Mouse (Mus musculus) B cell, adult 2 months (primary cell): ENCODE results near the gene G0s2.
"Not testable (repeated sequence)": the region's sequence is repeated elsewhere in the genome, so short reads cannot be mapped to it uniquely, and the experiment has no call there.

ENCODE experiments used
- DNase-seq, 2 experiments: peaks; one replicate each; pipeline ENCODE4 v3.0.0; 2022

Gene G0s2

GRCm38 (mm10) chr1:193287578-193287977, 14.6 kb upstream of the G0s2 start:
- no peak for DNase-seq

- not testable (repeated sequence) for DNase-seq
These were observed 12.8 kb upstream of the G0s2 start for GRCm38 (mm10) chr1:193285766-193286325.

DNA sequence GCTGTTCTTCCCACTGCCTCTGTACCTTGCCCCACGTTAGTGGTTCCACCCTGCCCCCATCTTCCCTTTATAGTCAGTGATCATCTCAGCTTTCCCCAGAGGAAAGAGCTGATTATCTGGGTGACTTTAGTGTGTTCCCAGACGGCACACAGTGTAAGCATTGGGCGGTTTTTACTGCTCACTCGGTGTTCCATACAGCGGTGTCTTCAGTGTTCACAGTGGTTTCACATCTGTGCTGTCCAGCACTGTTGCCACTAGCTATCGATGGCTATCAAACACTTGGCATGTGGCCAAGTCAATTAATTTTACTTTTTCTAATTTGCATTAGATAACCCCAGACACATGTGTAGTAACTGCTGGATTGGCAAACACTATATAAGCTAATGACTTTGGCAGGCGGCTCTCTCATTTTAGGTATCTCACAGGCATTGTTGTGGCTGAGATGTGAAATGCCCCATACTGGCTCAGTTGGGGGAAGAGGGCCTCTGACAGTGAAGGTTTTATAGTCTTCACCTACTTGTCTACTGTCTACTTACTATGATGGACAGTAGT, 11.3 kb upstream of the G0s2 start:
- no peak for DNase-seq

- no peak for DNase-seq
These were observed 8.3 kb upstream of the G0s2 start for GRCm38 (mm10) chr1:193281344-193281743.

- DNase-seq = no peak
These were observed 6.5 kb upstream of the G0s2 start for GRCm38 (mm10) chr1:193279492-193279891.

DNA sequence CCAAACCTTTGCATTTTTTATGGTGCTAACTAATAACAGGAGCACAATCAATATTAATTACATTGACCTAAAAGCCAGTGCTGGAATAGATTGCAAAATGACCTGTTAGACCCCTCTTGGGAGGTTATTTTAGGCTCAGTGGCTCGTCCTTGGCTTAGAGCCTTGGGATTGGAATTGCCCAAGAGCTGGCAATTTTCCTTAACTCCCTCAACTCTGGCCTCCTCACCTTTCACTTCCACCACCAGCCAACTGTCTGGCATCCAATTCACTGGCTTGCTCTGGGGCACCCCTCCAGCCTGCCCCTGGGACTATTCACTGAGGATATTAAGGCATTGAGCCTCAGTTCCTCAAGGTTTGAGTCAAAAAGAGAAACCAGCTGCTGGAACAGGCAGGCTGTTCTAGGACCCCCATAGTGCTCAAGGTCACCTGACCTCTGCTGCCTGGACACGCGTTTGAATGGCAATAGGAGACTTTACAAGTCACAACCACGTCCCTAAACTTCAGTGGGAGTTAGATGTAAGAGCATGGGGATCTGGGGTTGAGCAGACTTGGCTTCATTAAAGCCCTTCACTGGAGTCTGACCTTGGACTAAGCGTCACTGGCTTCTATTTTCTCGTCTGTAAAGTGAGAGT, 5.5 kb upstream of the G0s2 start:
- no peak for DNase-seq

- no peak for DNase-seq
These were observed 1.5 kb upstream of the G0s2 start for GRCm38 (mm10) chr1:193274407-193275071.

GRCm38 (mm10) chr1:193272137-193272915, 691 bp downstream of the G0s2 start:
- no peak for DNase-seq

DNA sequence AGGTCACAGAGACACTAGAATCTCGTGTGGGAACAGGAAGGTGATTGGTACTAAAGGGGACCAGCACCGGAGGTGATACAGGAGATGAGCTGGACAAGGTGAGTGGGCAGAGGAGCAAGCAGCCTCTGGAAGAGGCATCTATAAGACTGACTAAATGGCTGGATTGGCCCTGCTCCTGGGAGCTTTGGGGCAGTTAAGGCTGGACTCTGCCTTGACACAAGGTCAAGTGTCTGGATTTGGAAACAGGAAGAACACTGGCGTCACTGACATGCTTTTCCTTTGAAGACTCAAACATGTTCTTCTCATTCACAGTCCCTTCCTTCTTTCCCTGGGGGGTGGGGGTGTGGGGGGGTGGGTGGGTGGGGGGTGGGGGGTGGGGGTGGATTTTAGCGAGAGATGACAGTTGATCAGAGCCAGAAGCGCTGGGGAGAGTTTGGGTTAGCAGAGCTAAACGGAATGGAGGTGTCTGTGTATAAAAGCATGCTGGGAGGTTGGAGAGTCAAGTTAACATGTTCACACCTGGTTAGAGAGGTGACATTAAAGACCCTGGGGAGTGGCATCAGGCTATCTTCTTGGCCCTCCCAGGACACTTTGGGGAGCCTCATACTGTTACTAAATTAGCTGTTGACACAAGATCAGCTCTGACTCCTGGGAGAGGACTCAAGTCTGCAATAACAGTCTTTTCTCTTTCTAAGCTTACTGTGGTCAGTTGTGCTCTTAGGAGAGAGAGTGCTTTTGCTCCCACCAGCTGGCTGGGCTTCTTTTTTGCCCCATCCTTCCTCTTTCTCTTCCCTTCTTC, 1.9 kb downstream of the G0s2 start:
- DNase-seq = no peak

GRCm38 (mm10) chr1:193265734-193266133, 7.3 kb downstream of the G0s2 start:
- no peak for DNase-seq

DNA sequence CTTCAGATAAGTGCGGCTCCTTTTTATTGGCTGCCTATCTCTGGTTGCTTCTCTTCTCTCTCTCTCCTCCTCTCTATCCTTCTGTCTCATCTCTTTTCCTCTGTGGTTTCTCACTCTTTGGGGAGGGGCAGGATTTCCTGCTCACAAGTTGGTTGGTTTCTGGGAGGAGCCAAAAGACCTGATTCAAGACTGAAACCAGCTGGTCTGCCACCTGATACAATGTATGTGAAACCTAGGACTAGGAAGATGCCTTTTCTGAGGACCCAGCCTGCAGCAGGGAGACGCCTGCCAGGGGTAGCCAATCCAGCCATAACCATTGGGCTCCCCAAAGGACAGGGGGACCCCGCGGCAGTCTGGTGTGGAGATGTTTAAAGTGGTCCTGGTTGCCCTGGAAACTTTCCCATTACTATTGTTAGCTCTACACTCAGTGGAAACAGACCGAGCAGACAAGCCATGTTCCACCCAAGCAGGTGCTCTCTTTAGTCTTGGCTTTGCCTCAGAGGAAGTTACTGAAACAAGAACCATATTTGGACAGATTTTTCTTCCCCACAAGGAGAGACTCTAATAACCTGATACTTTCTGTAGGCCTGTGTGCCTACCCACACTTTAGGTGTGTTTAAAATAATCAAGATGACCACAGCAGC, 8.9 kb downstream of the G0s2 start, which contains the start of gene Hsd11b1:
Gene Hsd11b1, minus strand, starts transcription at position 121 of the 644 bp plus-strand sequence.
- DNase-seq = peak; percentile 32 to 42

DNA sequence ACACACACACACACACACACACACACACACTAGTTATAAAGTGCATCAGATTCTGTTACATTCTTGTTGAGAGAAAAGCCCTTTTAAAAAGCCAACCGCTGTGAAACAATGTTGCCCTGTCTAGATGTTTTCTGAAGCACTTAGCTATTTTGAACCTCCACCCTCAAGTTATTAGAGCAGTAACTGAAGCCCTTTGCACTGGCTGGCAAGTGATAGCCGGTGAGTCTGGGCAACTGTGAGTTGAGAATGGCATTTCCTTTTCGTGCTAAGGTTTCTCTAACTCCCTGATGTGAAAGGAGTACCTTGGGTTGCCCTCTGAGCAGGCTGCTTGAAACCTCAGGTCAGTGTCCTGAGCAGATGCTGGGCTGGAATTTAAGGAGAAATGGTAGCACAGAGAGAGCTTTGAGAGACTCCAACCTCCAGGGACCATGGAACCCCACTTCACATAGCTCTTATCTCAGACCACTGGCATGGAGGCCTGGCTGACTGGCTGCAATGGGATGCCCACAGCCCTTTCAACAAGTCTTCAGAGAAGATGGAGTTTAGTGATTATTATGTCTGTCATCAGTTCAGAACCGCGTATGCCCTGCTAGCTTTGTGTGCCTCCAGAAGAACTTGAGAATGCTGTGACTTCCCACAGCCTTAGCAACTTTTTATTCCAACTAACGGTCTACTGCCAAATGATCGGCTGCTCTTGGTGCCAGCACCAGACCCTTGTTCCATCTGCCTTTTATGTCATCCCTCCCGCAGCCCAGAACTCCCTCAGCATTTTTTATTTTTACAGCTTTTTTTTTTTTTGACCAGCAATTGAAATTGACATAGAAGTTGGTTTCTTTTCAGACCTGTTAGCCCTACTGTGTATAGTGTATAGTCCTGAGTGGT, 9.8 kb downstream of the G0s2 start:
- DNase-seq = no peak

GRCm38 (mm10) chr1:193261897-193262548, 11.0 kb downstream of the G0s2 start:
- DNase-seq = no peak

DNA sequence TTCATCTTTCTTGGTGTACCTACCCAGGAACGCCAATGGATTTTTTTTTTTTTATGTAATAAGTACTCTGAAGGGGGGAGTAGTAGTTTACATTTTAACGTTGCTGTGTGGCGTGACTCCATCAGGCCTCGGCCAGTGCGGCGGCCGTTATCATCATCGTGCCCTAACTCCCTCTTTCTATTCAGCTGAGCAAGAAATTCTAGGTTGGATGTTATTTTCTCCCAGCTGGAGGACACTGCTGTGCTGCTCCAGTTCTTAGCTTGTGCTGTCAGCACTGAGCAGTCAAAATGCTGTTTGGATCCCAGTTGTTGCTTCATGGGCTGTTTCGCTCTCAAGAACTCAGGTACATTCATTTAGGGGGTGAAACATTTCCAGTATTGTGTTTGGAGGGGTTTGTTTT, 13.5 kb downstream of the G0s2 start:
- no peak for DNase-seq

DNA sequence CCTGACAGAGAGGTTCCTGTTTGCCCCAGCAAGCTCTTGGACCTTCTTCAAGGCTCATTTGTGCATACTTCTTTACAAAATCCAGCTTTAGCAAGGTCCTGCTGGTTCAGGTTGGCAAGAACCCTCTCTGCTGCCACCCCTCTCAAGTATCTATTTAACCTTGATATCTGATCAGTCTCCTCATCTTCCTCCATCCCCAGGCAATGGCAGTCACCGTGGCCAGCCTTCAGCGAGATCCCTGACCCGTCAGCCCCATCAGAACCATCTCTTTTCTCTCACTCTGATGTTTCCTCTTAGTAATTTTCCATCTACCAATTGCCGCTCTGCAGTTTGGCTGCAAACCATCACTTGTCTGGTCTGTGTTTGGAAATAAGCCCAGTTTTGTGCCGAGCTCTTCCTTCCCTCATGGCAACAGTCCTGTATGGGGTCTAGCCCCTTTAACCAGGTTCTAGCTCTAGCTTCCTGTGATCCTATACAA, 16.4 kb downstream of the G0s2 start:
- DNase-seq = no peak

DNA sequence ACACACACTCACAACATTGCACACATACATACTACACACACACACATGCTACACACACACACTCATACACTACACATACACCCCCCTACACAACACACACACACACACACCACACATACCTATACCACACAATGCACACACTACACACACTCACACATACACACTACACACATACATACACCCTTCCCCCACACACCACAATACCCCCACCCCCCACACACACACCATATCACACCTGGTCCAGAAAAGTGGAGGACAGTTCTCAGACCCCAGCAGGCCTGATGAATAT, 16.8 kb downstream of the G0s2 start:
- no peak for DNase-seq

DNA sequence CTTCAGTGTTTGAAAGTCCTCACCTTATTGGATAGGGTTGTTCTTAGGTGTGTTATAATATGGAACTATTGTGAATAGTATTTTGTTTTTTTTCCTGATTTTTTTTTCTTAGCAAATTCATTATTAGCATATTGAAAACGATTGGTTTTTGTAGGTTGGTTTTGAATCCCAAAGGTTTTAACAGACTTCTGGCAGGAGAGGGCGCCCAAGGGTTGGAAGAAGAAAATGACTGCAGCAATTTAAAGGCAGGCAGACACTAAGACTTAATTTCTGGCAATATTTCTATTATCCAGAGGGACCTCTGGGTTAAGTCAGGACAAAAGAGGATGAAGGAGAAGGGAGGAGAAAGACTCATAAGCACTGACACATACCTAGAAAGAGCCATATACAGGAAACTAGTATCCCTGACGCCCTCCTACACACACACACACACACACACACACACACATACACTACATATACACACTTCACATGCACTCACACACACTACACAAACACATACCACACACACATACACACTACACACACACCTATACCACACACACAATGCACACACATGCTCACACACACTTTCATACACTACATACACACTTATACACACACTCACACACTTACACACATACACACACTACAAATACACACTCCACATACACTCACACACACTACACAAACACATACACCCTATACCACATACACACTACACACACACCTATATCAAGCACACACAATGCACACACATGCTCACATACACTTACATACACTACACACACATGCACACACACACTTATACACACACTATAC, 17.3 kb downstream of the G0s2 start:
- DNase-seq = peak; percentile 66 to 71

DNA sequence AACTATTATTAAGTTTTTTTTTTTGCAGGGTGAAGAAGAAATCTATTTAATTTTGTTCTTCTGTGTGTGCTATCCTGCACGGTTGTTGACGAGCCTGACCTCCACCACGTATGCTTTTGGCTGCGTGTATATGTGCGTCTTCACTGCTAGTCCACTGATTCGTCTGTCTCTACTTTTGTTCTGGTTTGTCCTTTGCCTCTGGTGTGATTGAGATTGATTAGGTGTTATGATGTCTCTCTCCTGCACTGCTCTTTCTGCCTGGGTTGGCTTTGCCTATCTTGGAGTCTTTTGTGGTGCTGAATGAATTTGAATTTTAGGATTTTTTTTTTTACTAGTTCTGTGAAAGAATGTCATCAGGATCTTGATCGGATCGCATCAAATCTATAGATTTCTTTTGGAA, 18.0 kb downstream of the G0s2 start:
- no peak for DNase-seq

DNA sequence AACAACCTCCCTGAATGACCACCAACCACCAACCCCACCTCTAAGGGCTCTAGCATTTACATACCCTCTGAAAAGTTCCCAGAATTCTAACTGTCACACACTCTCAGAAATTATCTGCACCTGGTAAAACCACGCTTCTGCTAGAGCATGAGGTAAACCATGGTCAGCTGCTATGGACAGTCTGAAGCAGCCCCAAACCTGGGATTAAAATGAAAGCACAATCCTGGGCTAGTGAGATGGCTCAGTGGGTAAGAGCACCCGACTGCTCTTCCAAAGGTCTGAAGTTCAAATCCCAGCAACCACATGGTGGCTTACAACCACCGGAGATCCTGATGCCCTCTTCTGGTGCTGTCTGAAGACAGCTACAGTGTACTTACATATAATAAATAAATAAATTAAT, 19.1 kb downstream of the G0s2 start:
- not testable (repeated sequence) for DNase-seq

- no peak for DNase-seq
These were observed 20.4 kb downstream of the G0s2 start for GRCm38 (mm10) chr1:193252616-193253015.
